Mouse (Mus musculus): ENCODE results near the gene Ptpdc1. TPM values are rescaled to one million over a fixed set of nuclear protein-coding genes. Genes with fewer than 3 reads are reported as not detected.

Gene Ptpdc1
- total RNA-seq, 1 experiment from 2014 or later = 3.4 TPM

DNA sequence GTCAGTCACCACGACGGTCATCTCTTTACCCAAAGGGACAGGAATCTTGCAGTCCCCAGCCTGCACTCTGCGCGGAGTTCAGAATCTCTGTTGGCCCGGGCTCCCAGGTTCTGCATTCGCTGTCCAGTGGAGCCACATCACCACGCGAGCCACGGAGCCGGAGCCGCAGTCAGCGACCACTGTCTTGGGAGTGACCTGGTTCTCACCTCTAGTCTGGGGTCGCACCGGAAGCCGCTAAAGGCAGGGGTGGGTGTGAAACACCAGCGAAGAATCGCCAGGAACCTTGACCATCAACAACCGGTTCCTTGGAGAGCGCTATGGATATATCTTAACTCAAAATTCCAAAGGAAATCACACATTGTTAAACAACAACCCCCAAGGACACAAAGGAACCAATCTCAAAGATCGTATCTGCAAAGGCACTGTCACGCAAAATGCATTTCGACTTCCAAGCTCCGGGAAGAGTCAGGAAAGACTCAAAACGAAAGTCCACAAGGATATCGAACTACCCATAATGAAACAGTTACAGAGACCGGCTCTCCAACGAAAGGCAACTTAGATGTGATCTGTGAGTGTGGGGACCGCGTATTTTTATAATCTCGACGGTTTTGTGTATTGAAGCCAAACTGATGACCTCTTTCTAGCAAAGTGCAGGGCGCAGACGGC lies 33.3 kb upstream of the Ptpdc1 start:
- no peak for ATAC-seq (replicated peaks; ENCODE audit: low read depth, poor library complexity, severe bottlenecking)

DNA sequence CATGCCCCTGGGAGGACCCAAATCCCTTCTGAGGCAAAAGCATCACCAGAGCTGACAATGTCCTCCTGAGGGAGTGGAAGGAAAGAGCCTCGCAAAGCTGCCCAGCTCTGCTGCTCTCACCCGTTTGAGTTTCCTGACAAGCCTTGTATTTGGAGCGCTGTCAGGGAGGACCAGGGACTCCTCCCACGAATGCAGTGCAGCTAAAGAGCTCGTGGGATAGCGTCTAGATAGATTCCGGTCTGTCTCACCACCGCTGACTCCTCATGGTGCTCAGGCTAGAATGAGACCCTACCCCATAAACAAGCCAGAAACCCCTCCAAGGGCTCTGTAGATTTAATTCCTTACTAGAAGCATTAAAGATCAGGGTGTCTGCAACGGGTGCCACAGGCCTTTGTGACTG lies 32.3 kb upstream of the Ptpdc1 start:
- no peak for ATAC-seq (replicated peaks; ENCODE audit: low read depth, poor library complexity, severe bottlenecking)

- ATAC-seq (replicated peaks; ENCODE audit: low read depth, poor library complexity, severe bottlenecking) = peak; percentile 64
Measured at GRCm38 (mm10) chr13:48655637-48656036, 30.2 kb upstream of the Ptpdc1 start.

GRCm38 (mm10) chr13:48653788-48654770 lies 28.6 kb upstream of the Ptpdc1 start:
- 0 out of 2 replicates have a peak, but pooled peaks have one; percentile 38 for ATAC-seq (replicated peaks; ENCODE audit: low read depth, poor library complexity, severe bottlenecking)

- ATAC-seq (replicated peaks; ENCODE audit: low read depth, poor library complexity, severe bottlenecking) = peak; percentile 47
Measured at GRCm38 (mm10) chr13:48651132-48652065, 25.9 kb upstream of the Ptpdc1 start.

DNA sequence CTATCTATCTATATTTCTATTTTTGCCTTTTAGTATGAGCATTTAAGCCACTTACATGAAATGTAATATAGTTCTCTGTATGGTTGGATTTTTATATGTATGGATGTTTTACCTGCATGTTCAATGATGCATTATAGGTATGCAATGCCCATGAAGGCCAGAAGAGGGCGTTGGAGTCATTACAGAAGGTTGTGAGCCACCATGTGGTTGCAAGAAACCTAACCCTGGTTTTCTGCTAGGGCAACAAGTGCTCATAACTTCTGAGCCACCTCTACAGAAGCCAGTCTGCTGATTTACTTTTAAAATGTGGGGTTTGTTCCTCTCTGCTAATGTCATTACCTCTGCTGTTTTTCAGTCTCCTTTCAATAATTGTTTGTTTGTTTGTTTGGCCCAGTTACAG lies 25.2 kb upstream of the Ptpdc1 start:
- peak; percentile 64 for ATAC-seq (replicated peaks; ENCODE audit: low read depth, poor library complexity, severe bottlenecking)

DNA sequence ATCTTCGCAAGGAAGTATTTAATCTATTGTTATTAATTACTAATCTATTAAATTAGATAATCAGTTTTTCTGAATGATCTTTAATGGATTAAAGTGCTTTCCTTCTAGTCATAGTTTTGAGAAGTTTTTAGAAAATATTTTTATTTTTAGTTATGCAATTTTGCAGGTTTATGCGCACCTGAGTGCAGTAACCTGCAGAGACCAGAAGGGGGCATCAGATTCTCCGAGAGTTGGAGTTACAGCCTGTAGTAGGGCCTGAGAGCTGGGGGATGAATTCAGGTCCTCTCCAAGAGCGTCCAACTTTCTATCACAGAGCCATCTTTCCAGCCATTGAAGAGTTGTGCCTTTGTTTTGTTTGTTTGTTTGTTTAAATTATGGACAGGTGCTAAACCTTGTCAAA lies 21.2 kb upstream of the Ptpdc1 start:
- ATAC-seq (replicated peaks; ENCODE audit: low read depth, poor library complexity, severe bottlenecking) = no peak

- ATAC-seq (replicated peaks; ENCODE audit: low read depth, poor library complexity, severe bottlenecking) = no peak
Measured at GRCm38 (mm10) chr13:48643991-48644390, 18.5 kb upstream of the Ptpdc1 start.

- ATAC-seq (replicated peaks; ENCODE audit: low read depth, poor library complexity, severe bottlenecking) = no peak
Measured at GRCm38 (mm10) chr13:48643072-48643471, 17.6 kb upstream of the Ptpdc1 start.

- ATAC-seq (replicated peaks; ENCODE audit: low read depth, poor library complexity, severe bottlenecking) = peak; percentile 96
Measured at GRCm38 (mm10) chr13:48639570-48639969, 14.1 kb upstream of the Ptpdc1 start.

GRCm38 (mm10) chr13:48637706-48638105 lies 12.2 kb upstream of the Ptpdc1 start:
- ATAC-seq (replicated peaks; ENCODE audit: low read depth, poor library complexity, severe bottlenecking) = no peak

GRCm38 (mm10) chr13:48631691-48632090 lies 6.2 kb upstream of the Ptpdc1 start:
- ATAC-seq (replicated peaks; ENCODE audit: low read depth, poor library complexity, severe bottlenecking) = no peak

GRCm38 (mm10) chr13:48624968-48625398 lies 481 bp downstream of the Ptpdc1 start:
- ATAC-seq (replicated peaks; ENCODE audit: low read depth, poor library complexity, severe bottlenecking) = peak; percentile 43

DNA sequence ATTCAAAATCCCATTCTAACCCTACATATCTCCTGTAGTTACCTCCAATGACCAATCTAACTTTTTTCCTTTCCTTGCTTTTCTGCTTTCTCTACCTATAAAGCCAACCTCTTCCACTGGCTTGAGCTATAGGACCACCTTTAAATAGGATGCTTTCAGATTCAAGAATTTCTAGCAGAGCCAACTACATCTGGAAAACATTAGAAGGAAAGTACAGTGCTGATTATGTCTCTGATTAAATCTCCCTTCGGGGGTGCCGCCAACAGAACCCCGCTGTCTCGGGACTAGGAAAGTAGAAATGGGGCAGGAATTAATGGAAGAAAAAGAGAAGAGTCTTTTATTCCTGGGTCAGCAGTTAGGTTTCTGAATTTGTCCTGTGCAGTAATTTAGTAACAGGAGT lies 6.6 kb downstream of the Ptpdc1 start:
- ATAC-seq (replicated peaks; ENCODE audit: low read depth, poor library complexity, severe bottlenecking) = no peak

GRCm38 (mm10) chr13:48617774-48618173 lies 7.7 kb downstream of the Ptpdc1 start:
- ATAC-seq (replicated peaks; ENCODE audit: low read depth, poor library complexity, severe bottlenecking) = no peak

DNA sequence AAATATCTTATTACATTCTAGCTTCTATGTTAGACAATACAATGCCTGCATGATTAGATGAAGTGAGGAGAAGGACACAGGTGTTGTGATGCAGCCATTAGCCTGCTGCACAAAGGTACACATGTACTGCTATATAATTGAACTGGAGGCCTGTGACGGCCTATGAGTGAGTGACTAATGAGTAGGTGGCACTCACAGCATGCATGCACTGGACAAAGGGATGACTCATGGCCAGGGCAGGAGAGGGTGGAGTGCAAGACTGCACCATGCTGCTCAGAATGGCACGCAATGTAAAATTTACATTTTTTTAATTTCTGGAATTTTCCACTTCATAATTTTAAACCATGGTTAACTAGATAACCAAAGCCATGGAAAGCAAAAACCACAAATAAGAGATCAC lies 10.9 kb downstream of the Ptpdc1 start:
- ATAC-seq (replicated peaks; ENCODE audit: low read depth, poor library complexity, severe bottlenecking) = no peak

DNA sequence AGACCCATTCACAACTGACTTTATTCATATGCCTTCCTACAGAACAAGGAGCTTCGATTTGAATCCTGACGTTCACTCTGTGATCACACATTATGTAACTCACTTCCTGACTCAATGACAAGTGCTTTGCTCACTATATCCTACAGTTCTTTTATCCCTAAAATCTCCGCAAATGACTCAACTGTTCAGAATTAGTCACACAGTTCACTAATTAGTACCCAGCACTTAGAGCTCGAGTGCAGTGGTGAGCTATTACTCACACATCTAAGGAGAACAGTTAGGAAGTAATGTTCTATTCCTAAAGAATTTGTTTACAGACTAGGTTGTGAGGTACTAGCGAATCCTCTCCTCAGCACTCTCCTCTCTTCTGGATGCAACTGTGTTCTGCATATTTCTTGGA lies 16.4 kb downstream of the Ptpdc1 start:
- no peak for ATAC-seq (replicated peaks; ENCODE audit: low read depth, poor library complexity, severe bottlenecking)

DNA sequence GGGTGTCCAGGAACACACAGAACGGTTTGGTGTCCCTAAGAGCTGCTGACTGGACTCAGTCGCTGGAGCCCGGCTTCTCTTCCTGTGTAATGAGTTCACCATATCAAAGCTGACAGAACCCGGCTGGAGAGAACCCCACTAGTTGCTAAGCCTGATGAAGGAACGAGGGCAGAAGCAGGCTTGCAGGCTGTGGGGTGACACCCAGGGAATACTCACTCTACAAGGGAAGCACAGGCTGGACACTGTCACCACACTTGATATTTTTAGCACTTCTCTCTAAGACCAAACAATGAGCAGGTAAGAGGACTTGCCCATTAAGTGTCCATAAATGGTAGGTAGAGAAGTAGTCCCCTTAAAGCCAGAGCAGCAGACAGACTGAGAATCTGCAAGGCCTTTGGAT lies 20.9 kb downstream of the Ptpdc1 start:
- no peak for ATAC-seq (replicated peaks; ENCODE audit: low read depth, poor library complexity, severe bottlenecking)

- ATAC-seq (replicated peaks; ENCODE audit: low read depth, poor library complexity, severe bottlenecking) = no peak
Measured at GRCm38 (mm10) chr13:48603296-48603695, 22.2 kb downstream of the Ptpdc1 start.

DNA sequence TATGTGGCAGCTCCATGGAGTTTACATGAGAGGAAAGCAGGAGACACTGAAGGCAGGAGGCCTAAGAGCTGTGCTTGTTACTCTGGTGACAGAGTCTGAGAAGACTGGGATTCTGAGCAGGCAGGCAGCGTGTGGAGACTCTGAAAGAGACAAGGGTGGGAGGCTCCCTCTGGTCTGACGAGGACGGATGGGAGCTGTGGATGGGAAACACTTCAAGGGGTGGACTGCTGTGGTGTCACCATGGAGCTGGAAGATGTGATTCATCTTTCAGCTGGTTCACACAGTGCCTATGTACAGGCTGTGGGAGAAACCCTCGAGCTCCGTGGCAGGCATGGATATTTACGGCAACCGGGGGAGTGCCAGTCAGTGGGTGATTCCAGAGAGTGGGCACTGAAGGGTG lies 30.9 kb downstream of the Ptpdc1 start:
- ATAC-seq (replicated peaks; ENCODE audit: low read depth, poor library complexity, severe bottlenecking) = no peak
